Mouse (Mus musculus) CH12.LX (cell line): ENCODE measurements around the gene Zbtb21.

Source experiments
- CTCF ChIP-seq, 2 experiments: IDR thresholded peaks in 1 of 2; conservative IDR thresholded peaks in 1 of 2; 2 replicates each; pipeline ENCODE4 v1.5.1; 2011 to 2012; ENCODE audit warnings: low read depth in 2 of 2, low read length in 2 of 2, improper control_type of control experiment in 1 of 2, inconsistent platforms in 1 of 2, mild to moderate bottlenecking in 1 of 2, moderate library complexity in 1 of 2
- ELF1 ChIP-seq: IDR thresholded peaks from 2 replicates; pipeline ENCODE4 v1.6.1; 2014; ENCODE audit warnings: low read depth, mild to moderate bottlenecking, inconsistent platforms, low read length, improper control_type of control experiment
- EP300 ChIP-seq: IDR thresholded peaks from 2 replicates; pipeline ENCODE4 v1.6.1; 2011; ENCODE audit warnings: low read length, improper control_type of control experiment
- HCFC1 ChIP-seq: IDR thresholded peaks from 2 replicates; pipeline ENCODE4 v1.6.1; 2012; ENCODE audit warnings: low read depth, mild to moderate bottlenecking, inconsistent platforms, low read length, improper control_type of control experiment
- MAFK ChIP-seq: IDR thresholded peaks from 2 replicates; pipeline ENCODE4 v1.6.1; 2011; ENCODE audit warnings: low read length, improper control_type of control experiment; ENCODE audit not compliant: insufficient replicate concordance
- MAX ChIP-seq: IDR thresholded peaks from 2 replicates; pipeline ENCODE4 v1.6.1; 2011; ENCODE audit warnings: low read length, improper control_type of control experiment
- POLR2A ChIP-seq: IDR thresholded peaks from 2 replicates; pipeline ENCODE4 v1.6.1; 2011; ENCODE audit warnings: low read depth, mild to moderate bottlenecking, improper control_type of control experiment, low read length
- POLR2AphosphoS2 ChIP-seq: IDR thresholded peaks from 2 replicates; pipeline ENCODE4 v1.6.1; 2011; ENCODE audit warnings: low read depth, low read length, improper control_type of control experiment

- TF ChIP-seq CTCF (conservative IDR thresholded peaks at IDR 0.05 in 1 of 2, IDR thresholded peaks at IDR 0.05 in 1 of 2; ENCODE audit: low read depth in 2 of 2, low read length in 2 of 2) (no peak), EP300 (no peak), ELF1 (no peak), HCFC1 (no peak), MAFK (no peak), POLR2A (no peak), MAX (no peak), POLR2AphosphoS2 (no peak)
These were observed 3.9 kb downstream of the Zbtb21 start for GRCm38 (mm10) chr16:97958401-97958973.
